Mouse (Mus musculus): ENCODE measurements around the gene Zfp292.

DNA sequence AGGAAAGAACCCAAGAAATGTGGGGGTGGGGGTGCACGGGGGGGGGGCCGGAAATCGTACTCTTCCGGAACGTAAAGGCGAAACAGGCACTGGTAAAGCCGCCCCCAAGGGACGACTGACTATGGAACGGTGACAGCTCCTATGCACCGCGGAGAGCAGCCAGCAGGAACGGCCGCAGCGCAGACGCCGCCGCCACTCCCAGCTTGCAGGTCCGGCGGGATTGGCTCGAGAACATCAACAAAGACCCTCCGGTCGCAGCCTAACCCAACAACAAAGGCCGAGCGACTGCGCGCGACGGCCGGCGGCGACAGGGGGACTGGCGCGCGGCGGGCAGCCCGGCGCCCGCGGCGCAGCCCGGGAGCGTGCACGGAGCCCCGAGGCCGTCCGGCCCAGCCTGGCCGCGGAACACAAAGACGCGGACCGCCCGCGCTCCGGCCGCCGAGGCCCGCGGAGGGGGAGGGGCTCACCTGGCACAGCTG is 430 bp downstream of the Zfp292 start:
- TF ChIP-seq CTCF (IDR thresholded peaks at IDR 0.05; ENCODE audit: control insufficient read depth, insufficient read depth, insufficient replicate concordance, low read depth, low read length), result no peak
- no peak for TF ChIP-seq POLR2A (IDR thresholded peaks at IDR 0.05; ENCODE audit: control insufficient read depth, low read depth, low read length)

All from testis, adult 2 months (tissue).